Mouse (Mus musculus) hindbrain, postnatal 0 days (tissue): Measurements from ENCODE around the gene AV320801. TPM values are rescaled to one million over a fixed set of nuclear protein-coding genes. Genes with fewer than 3 reads are reported as not detected.
"Not testable (repeated sequence)": the region's sequence is repeated elsewhere in the genome, so short reads cannot be mapped to it uniquely, and the experiment has no call there.

ENCODE experiments used
- ATAC-seq: fragments of 200-750 bp; cut with Nextera tagmentation; 2 replicates; pipeline ENCODE4 v1.8.0; 2017; ENCODE audit warnings: mild to moderate bottlenecking, moderate TSS enrichment, moderate library complexity
- DNase-seq: peaks from one replicate; pipeline ENCODE4 v3.0.0-alpha.2; 2015; ENCODE audit warnings: low spot score
- H3K27ac ChIP-seq: fragments of 300-500 bp; sonication (generic); 2 replicates; pipeline ENCODE4 v1.5.1; 2014; ENCODE audit warnings: mild to moderate bottlenecking
- H3K27me3 ChIP-seq: fragments of 300-500 bp; sonication (generic); 2 replicates; pipeline ENCODE4 v1.6.1; 2014; ENCODE audit warnings: low read length, mixed read lengths; ENCODE audit not compliant: insufficient read depth
- H3K36me3 ChIP-seq: fragments of 300-500 bp; sonication (generic); 2 replicates; pipeline ENCODE4 v1.6.1; 2014; ENCODE audit warnings: low read length, mixed read lengths; ENCODE audit not compliant: insufficient read depth
- H3K4me1 ChIP-seq: fragments of 300-500 bp; sonication (generic); 2 replicates; pipeline ENCODE4 v1.6.1; 2014; ENCODE audit warnings: antibody characterized with exemption, low read length, mixed read lengths; ENCODE audit not compliant: insufficient read depth
- H3K4me2 ChIP-seq: fragments of 300-500 bp; sonication (generic); 2 replicates; pipeline ENCODE4 v1.6.1; 2014; ENCODE audit warnings: low read depth, mild to moderate bottlenecking, low read length, moderate library complexity, mixed read lengths
- H3K4me3 ChIP-seq: fragments of 300-500 bp; sonication (generic); 2 replicates; pipeline ENCODE4 v1.5.1; 2014; ENCODE audit warnings: low read length
- H3K9ac ChIP-seq: fragments of 300-500 bp; sonication (generic); replicated peaks from 2 replicates; pipeline ENCODE4 v1.6.1; 2014; ENCODE audit warnings: mild to moderate bottlenecking, low read length, moderate library complexity, mixed read lengths
- H3K9me3 ChIP-seq: fragments of 300-500 bp; sonication (generic); 2 replicates; pipeline ENCODE4 v1.6.1; 2016; ENCODE audit warnings: low read length, mixed read lengths
- WGBS: fragments of 180-500 bp; shearing (Covaris S2); extraction: QIAGEN DNeasy Blood & Tissue Kit; methylation state at CpG from one replicate; pipeline ENCODE4 v1.1.7; 2014; 5-methylcytosine and 5-hydroxymethylcytosine counted together
- polyA plus RNA-seq: library from polyadenylated mRNA; unstranded; fragments of >200 nt; fragmentation: Nextera tagmentation; extraction: Ambion mirVana; gene quantifications from 2 replicates; pipeline ENCODE4 v1.2.1, GENCODE M21; 2015
- total RNA-seq: library from RNA; depleted of rRNA; stranded (reverse); fragments of >200 nt; gene quantifications from 2 replicates; pipeline ENCODE4 v1.2.3, GENCODE M21; 2014; rRNA removed

Gene AV320801
- total RNA-seq, result not detected in 2 replicates
- polyA plus RNA-seq, result not detected in 2 replicates

DNA sequence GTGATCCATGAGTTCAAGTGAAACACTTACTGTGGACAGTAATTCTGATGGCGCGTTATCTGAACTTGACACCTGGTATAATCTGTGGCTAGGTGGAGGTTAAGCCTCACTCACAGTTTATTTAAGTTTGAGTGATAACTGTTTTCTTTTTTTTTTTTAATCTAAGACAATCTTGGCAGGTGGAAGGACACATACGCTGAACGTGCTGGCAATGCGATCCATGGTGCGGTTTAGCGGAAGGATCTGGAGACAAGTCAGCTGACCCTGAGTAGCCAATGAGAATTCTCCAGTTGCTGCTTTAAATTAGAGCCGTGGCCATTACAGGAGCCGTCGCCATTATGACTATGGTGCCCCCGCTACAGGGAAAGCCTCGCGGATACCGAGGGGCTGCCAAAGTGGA, at the start of gene AV320801:
Gene AV320801 (plus strand): TSS at position 301 of the 400 bp plus-strand sequence.
- H3K27me3 ChIP-seq, H3K4me1 ChIP-seq, H3K4me2 ChIP-seq, H3K9ac ChIP-seq, DNase-seq, H3K9me3 ChIP-seq, H3K4me3 ChIP-seq, H3K36me3 ChIP-seq, H3K27ac ChIP-seq, ATAC-seq: not testable (repeated sequence)
- 91% methylated on average over 5 of the region's 14 CpGs for WGBS

DNA sequence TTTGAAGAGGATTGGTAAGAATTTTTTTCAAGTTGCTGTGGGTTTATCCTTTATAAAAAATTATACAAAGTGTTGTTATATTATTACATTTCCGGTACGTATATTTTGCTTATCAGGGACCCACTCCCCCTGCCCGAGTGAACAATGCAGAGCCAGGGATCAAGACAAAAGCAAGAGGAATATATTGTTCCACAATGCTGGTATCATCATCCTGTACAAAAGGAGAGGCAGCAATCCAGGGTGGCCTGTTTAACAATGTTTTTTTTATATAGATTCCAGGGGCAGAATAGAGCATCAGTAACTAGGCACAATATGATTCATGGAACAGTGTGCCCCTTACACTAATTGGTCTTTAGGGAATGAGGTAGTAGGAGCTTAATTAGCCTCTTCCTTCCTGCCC, 30.2 kb upstream of the AV320801 start:
- not testable (repeated sequence) for ATAC-seq, H3K9ac ChIP-seq, H3K4me1 ChIP-seq, H3K27ac ChIP-seq, H3K4me2 ChIP-seq, H3K9me3 ChIP-seq, H3K36me3 ChIP-seq, H3K4me3 ChIP-seq, DNase-seq, H3K27me3 ChIP-seq
- no CpG with 5 or more reads among the region's 3 CpGs for WGBS

DNA sequence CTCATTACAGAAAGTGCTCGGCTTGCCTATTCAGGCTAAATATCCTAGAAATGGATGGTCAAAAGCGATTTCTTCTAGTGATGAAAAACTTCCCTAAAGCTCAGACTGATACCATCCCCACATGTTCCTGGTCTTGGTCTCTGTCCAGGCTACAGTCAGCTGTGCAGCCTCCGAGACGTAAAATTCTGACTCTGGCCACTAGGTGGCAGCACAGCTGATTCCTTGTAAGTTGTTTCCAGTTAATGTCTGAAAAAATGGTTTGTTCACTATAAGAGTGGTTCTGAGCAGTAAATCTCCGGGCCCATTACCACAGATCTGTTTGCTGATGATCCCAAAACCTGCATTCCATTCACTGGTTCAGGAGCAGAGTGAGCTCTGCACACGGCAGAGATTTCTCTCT, 12.5 kb upstream of the AV320801 start:
- not testable (repeated sequence) for ATAC-seq, H3K9me3 ChIP-seq, H3K4me1 ChIP-seq, H3K4me2 ChIP-seq, H3K27me3 ChIP-seq, DNase-seq, H3K27ac ChIP-seq, H3K36me3 ChIP-seq, H3K4me3 ChIP-seq, H3K9ac ChIP-seq
- no CpG with 5 or more reads among the region's 6 CpGs for WGBS

DNA sequence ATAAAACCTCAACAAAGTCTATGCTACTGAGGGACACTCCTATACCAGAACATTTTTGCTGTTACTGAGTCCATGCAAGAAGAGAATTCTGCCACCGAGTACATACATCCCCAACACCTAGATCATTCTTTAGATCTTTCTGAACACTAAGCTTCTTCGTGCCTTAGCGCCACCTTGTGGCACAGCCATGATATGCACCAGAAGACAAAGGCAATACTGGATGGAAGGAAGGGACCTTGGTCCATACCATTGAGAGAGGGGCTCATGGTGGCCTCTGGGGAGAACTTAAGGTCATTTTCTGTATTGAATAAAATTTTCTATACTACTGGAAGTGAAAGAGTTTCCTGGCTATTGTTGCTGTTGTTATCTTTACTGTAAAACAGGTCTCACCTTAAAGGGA, 11.2 kb upstream of the AV320801 start:
- DNase-seq, H3K27ac ChIP-seq, H3K4me2 ChIP-seq, H3K4me3 ChIP-seq, H3K27me3 ChIP-seq, H3K4me1 ChIP-seq, H3K9me3 ChIP-seq, H3K36me3 ChIP-seq, ATAC-seq, H3K9ac ChIP-seq: not testable (repeated sequence)
- no CpG with 5 or more reads among the region's 3 CpGs for WGBS

Other genes starting within 250 kb of the AV320801 start
- not detected in 2 replicates for gene Pramel3, start 192.3 kb upstream of the AV320801 start, total RNA-seq
- gene Pramel3, start 192.3 kb upstream of the AV320801 start, polyA plus RNA-seq, result not detected in 2 replicates
- not detected in 2 replicates for gene Gm5128, start 121.3 kb upstream of the AV320801 start, total RNA-seq
- gene Gm5128, start 121.3 kb upstream of the AV320801 start, polyA plus RNA-seq, result 0.09 TPM in 1 of 2 replicates, not detected in the other
- 0.10 and 0.29 TPM in 2 replicates for gene Gm7903, start 60.8 kb upstream of the AV320801 start, total RNA-seq
- not detected in 2 replicates for gene Gm7903, start 60.8 kb upstream of the AV320801 start, polyA plus RNA-seq
- gene Nxf7, start 104.2 kb downstream of the AV320801 start, total RNA-seq, result not detected in 2 replicates
- gene Nxf7, start 104.2 kb downstream of the AV320801 start, polyA plus RNA-seq, result 0.24 TPM in 1 of 2 replicates, not detected in the other
- gene Prame, start 133.1 kb downstream of the AV320801 start, total RNA-seq, result not detected in 2 replicates
- gene Prame, start 133.1 kb downstream of the AV320801 start, polyA plus RNA-seq, result not detected in 2 replicates
- gene Tcp11x2, start 199.2 kb downstream of the AV320801 start, total RNA-seq, result not detected in 2 replicates
- gene Tcp11x2, start 199.2 kb downstream of the AV320801 start, polyA plus RNA-seq, result not detected in 2 replicates
- not detected in 2 replicates for gene Tmsb15a, start 230.7 kb downstream of the AV320801 start, total RNA-seq
- not detected in 2 replicates for gene Tmsb15a, start 230.7 kb downstream of the AV320801 start, polyA plus RNA-seq
- gene Armcx5, start 248.1 kb downstream of the AV320801 start, total RNA-seq, result 9.4 and 12.0 TPM in 2 replicates
- gene Armcx5, start 248.1 kb downstream of the AV320801 start, polyA plus RNA-seq, result 25.1 and 26.1 TPM in 2 replicates
- 272 and 285 TPM in 2 replicates for gene Gprasp1, start 248.1 kb downstream of the AV320801 start, total RNA-seq
- 214 and 231 TPM in 2 replicates for gene Gprasp1, start 248.1 kb downstream of the AV320801 start, polyA plus RNA-seq